Mouse (Mus musculus): ENCODE data around the gene Ptpa.

Gene Ptpa

DNA sequence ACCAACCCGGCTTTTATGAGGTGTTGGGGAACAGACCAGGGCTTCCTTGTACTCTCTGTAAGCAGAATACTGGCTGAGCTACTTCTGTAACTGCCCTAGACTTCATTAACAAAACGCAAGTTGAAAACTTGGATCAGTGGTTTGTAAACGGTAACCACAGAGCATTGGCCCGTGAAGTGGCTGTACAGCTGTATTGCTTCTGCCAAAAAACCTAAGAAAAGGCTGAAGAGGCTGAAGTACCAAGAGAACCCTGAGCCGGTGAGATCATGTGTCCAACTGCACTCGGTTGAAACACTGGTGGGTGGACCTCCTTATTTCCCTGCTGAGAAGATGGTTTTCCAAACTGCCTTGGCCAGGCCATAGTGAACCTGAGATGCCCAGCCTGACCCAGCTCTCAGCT lies 42.5 kb downstream of the Ptpa start:
- CTCF ChIA-PET = no interaction called here

DNA sequence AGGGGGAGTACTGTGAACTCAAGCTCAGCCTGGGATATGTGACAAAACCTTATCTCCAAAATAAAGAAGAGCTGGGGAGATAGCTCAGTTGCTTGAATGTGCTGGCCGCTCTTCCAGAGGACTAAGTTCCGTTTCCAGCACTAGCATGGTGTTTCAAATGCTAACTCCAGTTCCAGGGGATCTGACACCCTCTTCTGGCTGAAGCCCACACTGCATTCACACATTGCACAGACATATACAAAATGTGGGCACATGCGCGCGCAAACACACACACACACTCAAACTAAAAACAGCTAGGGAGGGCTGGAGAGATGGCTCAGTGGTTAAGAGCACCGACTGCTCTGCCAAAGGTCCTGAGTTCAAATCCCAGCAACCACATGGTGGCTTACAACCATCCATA lies 43.4 kb downstream of the Ptpa start:
- CTCF ChIA-PET = no interaction called here

DNA sequence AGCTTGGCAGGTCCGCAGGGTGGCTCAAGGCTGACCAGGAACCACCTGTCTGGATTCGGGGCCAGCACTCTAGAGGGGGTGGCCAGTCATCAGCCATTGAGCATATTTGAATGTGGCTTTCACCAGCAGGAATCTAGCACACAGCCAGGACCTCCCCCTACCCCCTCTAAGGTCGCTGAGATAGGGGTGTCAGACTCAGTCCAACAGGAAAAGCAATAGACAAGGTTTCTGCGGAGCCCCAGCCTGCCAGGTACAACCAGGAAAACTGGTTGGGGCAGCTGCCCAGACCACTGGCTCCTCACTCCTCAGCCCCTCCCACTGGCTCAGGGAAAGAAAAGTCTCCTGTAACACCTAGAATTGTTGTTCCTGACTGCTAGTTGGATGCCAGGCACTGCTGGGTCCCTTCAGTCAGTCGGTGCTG lies 47.5 kb downstream of the Ptpa start:
- CTCF ChIA-PET = interaction anchor here (0.5 to 1.3 kb wide), 2 partner anchors 9 to 164 kb away, joined by 3 to 6 read pairs; no protein-coding TSS in a partner anchor

DNA sequence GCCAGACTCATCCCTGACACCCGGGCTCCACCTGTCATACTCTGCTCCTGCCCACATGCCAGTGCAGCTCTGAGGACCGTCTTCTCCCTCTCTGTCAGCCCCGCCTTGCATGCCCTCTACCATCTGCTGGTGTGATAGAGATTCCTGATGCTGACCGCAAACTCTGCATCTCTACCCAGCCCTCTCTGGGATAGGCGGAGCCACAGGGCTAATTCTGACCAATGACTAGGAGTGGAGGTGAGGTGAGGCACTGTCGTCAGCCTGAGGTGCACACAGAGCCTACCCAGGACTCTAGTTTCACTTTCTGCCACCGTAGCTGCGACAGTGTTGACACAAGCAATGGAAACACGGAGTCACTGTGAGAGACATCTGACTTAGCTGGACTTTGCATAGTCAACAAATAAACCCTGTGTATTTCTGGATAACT lies 48.1 kb downstream of the Ptpa start:
- CTCF ChIA-PET = interaction anchor here (0.5 to 1.3 kb wide), 2 partner anchors 9 to 163 kb away, joined by 3 to 6 read pairs; no protein-coding TSS in a partner anchor

DNA sequence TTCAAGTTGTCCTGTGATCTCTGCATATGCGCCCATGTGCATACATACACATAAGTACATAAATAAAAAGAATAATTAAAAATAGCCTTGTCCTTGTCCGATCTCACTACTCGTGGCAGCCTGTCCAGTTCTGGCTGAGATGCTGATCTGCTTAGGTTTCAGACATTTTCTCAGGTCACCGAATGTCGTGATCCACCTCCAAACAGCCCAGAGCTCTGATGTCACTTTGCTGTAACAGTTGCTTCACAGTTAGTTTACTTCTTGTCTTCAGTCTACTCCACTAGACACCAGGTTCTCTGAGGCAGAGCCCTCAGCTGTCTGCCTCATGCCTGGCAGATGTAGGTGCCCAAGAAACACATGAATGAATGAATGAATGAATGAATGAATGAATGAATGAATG lies 48.6 kb downstream of the Ptpa start:
- CTCF ChIA-PET = interaction anchor here (1.3 kb wide), 1 partner anchor 163 kb away, joined by 3 read pairs; no protein-coding TSS in a partner anchor

DNA sequence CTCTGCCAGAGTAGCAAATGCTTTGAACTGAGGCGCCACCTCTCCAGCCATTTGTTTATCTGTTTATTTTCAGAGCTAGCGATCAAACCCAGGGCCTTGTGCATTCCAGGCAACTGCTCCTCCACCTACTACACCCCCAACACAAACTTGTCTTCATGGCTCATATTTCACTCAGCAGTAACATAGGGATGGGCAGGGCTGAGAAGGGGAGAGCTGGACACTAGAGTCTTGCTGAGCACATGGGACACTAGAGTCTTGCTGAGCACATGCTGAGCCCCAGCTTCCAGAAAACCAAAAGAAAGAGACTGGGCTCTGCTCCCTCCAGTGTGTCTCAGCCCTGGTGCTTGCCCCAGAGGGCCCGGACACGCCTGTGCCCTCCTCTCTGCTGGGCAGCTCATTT lies 50.9 kb downstream of the Ptpa start:
- CTCF ChIA-PET = interaction anchor here (0.7 kb wide), 1 partner anchor 505 kb away, joined by 5 read pairs; no protein-coding TSS in a partner anchor

DNA sequence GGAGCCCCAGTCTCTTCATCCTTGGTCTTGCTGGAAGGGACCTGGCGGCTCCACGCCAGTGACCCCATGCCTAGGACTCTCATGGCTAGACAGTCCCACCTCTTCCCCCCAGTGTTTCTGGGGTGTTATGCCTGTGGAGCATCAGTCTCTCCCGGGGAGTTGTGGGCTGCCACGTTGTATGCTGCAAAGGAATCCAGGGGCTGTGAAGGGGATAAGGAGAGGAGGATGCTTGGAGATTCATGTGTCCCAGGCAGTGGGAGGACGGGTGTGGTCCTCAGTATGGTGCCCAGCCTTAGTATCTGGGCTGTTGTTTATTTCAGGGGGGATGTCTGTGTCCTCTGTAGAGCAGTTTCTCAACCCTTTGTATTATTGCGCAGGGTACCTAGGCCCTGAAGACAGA lies 53.2 kb downstream of the Ptpa start:
- CTCF ChIA-PET = interaction anchor here (0.5 to 2.6 kb wide), 4 partner anchors 9 to 46 kb away, joined by 3 to 30 read pairs (median 7); no protein-coding TSS in a partner anchor

DNA sequence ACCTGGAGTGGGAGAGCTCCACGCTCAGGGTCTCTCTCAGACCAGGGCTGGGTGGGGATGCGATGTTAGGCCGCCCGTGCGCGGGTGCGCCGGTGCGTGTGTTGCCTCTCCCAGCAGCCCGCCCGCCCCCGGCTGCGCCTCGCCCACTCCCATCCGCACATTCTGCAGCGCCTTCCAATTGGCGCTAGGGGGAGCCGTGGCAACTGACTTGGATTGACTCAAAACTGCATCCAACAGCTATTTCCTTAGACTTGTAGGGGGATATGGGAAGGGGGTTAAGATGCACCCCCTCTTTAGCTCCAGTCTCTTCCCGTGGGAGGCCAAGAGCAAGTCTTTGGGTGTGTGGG lies 53.9 kb downstream of the Ptpa start:
- CTCF ChIA-PET = interaction anchor here (0.6 to 2.6 kb wide), 6 partner anchors 26 to 1542 kb away, joined by 3 to 30 read pairs (median 10); no protein-coding TSS in a partner anchor

DNA sequence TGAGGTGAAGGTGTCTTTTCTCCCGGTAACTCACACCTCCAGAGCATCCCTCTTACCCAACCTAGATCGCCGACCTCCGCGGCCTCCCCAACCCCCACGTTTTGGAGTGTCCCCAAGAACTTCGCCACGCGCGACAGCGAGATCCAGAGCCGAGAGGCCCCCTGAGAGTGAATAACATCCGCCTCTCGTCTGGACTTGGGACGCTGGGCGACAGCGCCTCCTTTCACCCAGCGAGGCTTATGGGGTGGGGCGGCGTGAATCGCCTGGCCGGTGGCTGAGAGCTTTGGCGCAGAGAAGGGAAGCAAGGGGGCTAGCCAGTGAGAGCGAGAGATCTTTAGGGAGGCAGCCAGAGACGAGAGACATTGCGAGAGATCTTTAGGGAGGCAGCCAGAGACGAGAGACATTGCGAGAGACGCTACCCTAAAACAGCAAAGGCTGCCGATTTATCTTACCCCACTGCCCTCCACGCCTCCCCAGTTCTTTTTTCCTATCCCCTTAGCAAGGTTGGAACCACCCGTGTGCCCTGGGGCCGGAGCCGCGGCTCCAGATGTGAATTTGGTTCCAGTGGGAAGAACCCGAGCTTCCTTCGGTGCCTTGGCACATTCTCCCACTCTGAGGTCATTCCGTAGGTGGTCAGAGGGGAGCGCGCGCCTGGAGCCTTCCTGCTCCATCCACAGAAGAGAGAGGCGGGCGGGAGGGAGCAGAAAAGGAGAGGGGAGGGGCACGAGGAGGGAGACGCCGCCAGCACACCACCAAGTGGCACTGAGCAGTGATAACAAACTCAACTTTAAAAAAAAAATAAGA lies 54.5 kb downstream of the Ptpa start:
- CTCF ChIA-PET = interaction anchor here (0.6 to 2.6 kb wide), 6 partner anchors 26 to 1541 kb away, joined by 3 to 30 read pairs (median 10); no protein-coding TSS in a partner anchor

DNA sequence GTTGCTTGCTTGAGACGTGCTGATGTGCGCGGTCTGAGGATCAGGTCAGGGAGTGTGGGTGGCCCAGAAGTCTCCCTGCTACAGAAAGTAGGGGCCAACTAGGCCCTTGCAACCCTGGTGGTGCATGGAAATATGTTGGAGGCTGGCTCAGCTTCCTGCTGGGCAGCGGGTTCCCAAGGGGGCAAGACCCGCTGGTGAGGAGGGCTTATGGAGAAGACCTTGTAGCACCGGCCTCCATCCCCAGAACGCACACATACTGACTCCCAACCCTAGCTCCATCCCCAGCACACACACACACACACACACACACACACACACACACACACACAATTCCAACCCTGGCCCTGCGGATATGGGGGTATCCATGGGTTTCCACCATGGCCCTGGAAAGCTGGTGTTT lies 55.2 kb downstream of the Ptpa start:
- CTCF ChIA-PET = interaction anchor here (1.7 kb wide), 1 partner anchor 320 kb away, joined by 4 read pairs; no protein-coding TSS in a partner anchor

DNA sequence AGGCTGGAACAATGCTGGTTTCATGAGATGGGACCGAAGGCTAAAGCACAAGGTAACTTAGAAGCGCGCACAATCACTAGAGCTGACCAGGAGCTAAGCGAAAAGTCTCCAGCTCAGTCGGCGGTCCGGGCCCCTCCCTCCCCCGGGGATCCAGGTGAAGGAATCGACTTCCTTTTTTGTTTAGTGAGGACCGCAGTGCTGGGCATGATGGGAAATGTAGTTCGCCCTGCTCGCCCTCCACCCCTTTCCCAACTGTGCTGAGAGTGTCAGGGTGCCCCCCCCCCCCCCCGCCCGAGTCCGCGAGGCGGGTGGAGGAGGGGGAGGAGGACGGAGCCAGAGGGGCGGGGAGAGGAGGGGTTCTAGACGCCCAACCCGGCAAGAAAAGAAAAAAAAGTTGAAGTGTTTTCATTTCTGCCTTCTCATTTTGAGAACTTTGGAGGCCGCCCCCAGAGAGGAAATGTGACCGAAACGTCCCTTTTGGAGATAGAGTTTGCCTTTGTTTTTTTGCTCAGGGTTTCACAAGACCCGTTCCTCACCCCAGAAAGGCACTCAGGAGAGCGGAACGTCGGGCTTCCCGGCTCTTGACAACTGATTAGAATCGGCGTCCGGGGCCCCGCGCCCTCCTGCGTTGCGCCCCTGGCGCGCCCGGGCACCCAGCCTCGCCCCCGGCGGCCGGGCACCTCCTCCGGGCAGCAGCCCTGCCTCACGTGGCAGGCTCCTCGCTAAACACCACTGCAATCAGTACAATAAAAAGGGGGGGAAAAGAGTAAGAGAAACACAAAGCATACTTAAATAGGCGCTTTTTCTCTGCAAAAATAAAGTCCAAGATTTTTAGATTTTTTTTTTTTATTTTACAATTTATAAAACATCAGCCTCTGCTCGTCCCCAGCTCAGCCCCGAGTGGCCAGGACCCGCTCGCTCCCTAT lies 56.2 kb downstream of the Ptpa start:
- CTCF ChIA-PET = no interaction called here

DNA sequence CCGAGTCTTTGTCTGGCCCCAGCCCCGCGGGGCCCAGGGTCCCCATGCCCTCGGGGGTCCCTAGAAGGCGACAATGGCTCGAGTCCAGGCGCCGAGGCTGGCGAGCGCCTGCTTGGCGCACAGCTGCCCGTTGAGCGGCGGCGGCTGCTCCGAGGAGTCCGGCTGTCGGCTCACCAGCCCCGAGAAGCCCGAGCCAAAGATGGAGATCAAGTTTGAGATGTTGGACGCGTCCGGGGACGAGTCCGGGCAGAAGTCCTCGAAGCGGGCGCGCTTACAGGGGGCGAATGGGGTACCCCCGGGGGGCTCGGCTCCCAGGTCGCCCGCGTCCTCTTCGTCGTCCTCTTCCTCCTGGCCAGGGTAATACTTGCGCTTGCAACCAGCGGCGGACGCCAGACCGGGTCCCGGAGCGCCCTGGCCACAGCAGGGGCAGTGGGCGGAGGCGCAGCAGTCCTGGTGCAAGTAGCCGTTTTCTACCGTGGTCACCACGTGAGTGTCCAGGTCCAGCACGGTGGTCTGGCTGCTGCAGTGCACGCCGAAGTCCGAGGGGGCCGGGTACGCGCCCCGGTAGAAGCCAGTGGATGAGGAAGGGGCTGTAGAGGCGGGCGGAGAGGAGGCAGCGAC lies 57.0 kb downstream of the Ptpa start:
- CTCF ChIA-PET = no interaction called here

DNA sequence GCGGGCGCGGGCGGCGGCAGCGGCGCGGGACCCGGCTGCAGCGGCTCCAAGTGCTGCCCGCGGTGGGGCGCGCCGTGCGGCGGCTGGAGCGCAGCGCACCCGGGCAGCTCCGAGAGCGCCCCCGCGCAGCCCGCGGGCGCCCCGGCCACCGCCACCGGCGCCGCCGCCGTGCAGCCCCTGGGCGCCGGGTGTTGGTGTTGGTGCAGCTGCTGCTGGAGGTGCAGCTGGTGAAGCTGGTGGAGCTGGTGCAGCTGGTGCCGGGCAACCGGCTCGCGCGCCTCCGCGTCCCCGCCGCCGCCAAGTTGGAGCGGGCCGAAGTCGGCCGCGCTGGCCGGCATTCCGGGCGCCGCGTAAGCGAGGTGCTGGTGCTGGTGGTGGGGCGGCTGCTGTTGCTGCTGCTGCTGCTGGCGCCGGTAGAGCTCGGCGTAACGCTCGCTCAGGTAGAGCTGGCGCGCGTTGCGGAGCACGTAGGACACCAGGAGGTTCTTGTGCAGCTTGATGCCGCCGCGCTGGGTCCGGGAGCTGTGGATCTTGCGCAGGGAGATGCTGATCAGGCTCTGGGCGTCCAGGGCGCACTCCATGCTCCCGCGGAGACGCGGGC lies 57.7 kb downstream of the Ptpa start:
- CTCF ChIA-PET = no interaction called here

DNA sequence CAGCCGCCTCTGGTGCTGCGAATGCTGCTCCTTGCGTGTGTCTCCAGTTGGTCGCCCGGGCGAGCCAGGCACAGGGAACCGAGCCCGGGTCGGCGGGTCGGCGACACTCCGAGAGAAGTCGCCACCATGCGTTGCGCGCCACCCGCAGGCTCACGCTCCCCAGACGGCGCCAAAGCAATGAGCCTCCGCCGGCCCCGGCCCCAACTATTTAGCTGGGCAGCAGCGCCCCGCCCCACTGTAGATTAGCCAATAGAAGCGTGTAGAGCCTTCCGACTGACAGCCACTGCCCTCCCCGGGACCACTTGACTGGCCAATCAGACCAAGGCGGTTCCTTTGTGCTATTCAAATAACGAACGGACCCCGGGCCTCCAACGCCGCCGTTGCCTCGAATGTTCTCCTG lies 58.2 kb downstream of the Ptpa start, which contains the start of gene Ier5l:
TSS of gene Ier5l (minus strand) at position 181 of the 400 bp plus-strand sequence.
- CTCF ChIA-PET = no interaction called here

DNA sequence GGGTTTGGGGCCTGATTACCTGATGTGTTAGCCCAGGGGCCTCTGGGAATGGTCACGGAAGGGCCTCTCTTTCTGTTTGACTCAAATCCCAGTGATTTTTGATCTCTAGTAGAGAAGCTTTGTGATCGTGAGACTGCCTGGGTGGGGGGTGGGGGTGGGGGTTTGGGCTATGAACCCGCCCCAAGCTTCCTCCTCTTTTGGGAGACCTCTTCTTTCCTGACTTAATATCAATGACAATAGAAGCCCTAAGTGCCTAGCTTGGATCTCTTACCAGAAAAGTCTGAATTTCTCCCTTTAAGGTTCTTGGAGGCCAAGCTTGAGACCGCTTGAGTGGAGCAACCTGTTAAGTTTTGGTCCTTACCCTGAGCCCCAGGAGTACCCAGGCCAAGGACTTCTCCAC lies 58.9 kb downstream of the Ptpa start:
- CTCF ChIA-PET = interaction anchor here (0.7 to 1.2 kb wide), 2 partner anchors 29 to 39 kb away, joined by 3 read pairs; no protein-coding TSS in a partner anchor

DNA sequence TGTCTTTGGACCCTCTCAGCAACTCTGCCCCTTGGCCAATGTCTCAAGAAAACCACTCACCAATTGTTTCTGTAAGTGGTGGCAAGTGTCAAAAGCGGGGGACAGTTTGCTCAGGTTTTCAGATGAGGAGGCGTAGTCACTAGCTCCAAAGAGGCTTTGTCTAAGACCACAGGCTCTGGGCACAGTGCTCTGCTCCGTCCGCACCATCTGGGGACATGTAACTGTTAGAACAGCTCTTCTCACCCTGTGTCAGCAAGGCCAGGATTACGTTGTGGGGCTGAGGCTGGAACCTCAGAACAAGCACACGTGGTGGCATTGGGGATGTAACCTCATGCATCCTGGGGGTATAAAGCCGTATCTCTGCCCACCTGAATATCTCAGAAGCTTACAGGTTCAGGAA lies 59.6 kb downstream of the Ptpa start:
- CTCF ChIA-PET = interaction anchor here (1.2 kb wide), 1 partner anchor 40 kb away, joined by 3 read pairs; no protein-coding TSS in a partner anchor

DNA sequence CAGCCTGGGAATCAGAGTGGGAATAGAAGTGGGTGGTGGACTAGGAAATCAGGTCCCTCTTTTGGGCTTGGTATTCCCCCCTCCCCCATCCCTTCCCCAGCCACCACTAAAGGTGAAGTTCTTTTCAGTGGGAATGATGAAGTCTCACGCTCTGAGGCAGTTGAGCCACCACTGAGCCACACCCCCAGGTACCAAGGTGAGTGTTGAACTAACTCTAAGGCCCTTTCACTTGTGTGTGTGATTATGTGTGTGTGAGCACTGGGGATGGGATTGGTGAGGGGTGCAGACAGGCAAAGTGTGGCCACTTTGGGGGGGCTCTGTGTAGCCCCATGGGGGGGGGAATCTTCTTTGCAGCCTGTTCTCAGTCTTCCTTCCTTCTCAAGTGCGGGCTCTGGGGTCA lies 60.4 kb downstream of the Ptpa start:
- CTCF ChIA-PET = no interaction called here

DNA sequence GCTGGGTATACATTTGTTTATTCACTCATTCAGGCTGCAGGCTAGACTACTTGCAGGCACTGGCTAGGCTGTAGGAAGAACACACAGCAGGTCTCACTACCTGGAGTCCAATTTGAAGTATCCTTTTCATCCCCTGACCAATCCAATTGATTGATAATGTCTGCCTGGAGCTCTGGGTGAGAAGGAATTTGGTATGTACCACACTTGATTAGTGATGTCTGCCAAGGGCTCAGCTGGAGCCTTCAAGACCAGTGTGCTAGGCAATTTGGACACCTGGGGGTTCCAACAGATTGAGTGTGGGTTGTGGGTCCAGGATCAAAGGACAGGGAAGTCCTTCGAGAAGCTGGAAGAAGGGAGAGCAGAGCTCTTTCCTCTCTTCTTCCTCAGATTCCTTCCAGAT lies 62.7 kb downstream of the Ptpa start:
- CTCF ChIA-PET = interaction anchor here (0.5 kb wide), 1 partner anchor 9 kb away, joined by 4 read pairs; no protein-coding TSS in a partner anchor

DNA sequence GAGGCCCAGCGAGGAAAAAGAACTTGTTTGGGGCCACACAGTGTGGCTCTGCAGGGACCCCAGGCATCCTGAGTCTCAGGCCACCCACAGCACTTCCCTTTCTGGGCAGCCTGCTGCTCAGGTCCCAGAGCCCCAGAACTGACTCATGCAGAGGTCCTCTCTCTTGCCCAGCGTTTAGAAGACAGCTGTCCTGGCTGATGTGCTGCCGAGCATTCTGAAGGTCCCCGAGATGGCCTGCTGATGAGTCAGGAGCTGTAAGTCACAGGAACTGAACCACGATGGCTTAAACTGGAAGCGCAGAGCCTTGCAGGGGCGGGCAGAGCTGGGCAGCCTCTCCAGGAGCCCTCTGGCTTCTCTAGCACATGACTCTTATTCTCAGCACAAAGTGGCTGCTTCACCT lies 71.8 kb downstream of the Ptpa start:
- CTCF ChIA-PET = no interaction called here

DNA sequence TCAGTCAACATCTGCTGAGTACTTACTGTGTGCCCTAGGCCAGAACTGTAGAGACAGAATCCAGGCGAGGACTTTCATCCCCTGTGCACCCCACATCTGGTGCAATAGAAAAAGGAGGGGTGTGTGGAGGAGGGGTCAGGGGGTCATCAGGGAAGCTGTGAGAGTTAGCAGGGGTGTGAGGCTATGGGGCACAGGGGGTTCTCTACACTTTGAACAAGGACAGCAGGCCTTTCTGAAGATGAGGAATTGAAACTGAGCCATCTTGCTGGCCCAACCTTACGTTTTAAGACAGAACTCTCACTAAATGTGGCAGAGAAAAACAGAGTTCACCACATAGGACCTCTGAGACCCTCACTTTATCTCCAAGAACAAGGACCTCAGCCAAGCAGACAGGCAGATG lies 74.5 kb downstream of the Ptpa start:
- CTCF ChIA-PET = no interaction called here

All from spleen, embryonic (tissue).